Mouse (Mus musculus) megakaryocyte, adult 5-6 weeks (primary cell): Measurements from ENCODE around the gene Phykpl. TPM values are rescaled to one million over a fixed set of nuclear protein-coding genes. Genes with fewer than 3 reads are reported as not detected.
"Not testable (repeated sequence)": the region's sequence is repeated elsewhere in the genome, so short reads cannot be mapped to it uniquely, and the experiment has no call there.

Experiments
- ATAC-seq: 2 replicates; pipeline ENCODE4 v1.8.0; 2016; ENCODE audit warnings: mild to moderate bottlenecking, inconsistent platforms; ENCODE audit not compliant: poor library complexity, severe bottlenecking
- total RNA-seq, 2 experiments: library from RNA; stranded (forward) in 1 of 2; stranded (reverse) in 1 of 2; fragments of 153-499, 151-499 nt in 1 of 2; fragments of 221-1000, 200-1000 nt in 1 of 2; gene quantifications; 2 replicates each; pipeline versions ENCODE4 v1.2.3 to v1.2.4; 2015 to 2017

Phykpl gene
- total RNA-seq, 2 experiments from 2014 or later, result 8.5 to 9.0 TPM

DNA sequence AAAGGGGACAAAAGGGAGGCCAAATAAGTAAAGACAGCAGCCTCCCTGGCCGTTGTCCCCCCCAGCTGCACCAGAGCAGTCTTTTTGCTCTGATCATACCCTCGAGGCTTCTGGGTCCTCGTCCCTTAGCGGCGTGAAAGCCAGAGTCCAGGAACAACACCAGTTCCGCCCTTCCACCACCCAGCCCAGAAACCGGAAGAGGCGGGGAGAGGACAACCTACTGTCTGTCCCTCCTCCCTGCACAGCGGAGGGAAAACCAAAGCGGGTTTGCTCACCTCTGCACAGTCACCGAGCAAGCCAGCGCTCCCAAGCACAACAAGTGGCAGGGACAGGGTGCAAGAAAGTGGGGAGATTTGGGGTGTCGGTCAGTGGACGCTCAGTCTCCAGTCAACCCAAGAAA is 31.0 kb downstream of the Phykpl start:
- ATAC-seq, result peak; percentile 80

GRCm38 (mm10) chr11:51616113-51616512 is 31.6 kb downstream of the Phykpl start:
- not testable (repeated sequence) for ATAC-seq

GRCm38 (mm10) chr11:51617693-51618092 is 33.1 kb downstream of the Phykpl start:
- peak; percentile 55 for ATAC-seq

- no peak for ATAC-seq
Measured at GRCm38 (mm10) chr11:51618894-51619408, 34.4 kb downstream of the Phykpl start.

DNA sequence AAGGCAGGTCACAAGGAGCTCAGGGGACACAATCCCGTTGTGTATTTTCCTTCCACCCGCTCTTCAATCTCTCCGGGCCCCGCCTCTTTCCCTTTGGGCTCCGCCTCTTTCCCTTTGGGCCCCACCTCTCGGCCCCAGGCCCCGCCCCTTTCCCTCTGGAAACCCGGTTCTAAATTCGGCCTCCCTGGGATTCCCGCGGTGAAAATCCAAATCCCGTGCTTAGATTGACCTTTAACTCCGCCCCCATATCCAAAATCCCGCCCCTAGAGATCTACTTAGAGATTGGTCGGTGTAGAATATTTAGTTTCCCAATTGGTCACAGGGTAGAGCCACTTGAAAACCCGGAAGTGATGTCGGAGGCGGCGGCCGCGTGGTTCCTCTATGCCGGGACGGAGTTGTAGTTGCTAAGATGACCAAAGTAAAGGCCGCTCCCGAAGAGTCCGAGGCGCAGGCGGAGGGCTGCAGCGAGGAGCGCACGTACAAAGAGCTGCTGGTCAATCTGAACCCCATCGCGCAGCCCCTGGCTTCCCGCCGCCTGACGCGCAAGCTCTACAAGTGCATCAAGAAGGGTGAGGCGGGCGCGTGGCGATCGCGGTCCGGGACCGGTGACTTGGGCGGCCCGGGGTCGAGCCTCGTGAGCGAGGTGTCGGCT is 35.0 kb downstream of the Phykpl start, which contains the start of gene Nhp2:
Gene Nhp2 (plus strand): TSS at position 327 of the 652 bp plus-strand sequence.
- ATAC-seq, result peak; percentile 76

DNA sequence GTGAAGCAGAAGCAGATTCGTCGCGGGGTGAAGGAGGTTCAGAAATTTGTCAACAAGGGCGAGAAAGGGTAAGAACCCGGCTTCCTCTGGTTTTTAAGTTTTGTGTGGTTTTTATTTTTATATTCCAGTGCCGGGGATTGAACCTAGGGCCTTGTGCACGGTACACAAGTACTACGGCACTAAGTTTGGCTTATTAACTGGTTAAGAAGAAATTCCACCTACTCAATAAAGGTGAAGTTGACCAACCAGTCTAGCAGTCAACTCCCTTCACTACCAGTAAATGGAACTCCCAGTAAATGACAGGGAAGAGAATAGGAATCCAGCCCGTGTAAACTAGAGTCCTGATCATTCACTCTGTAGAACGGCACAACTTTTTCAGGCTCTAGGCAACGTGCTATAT is 35.5 kb downstream of the Phykpl start:
- no peak for ATAC-seq

GRCm38 (mm10) chr11:51621776-51622175 is 37.2 kb downstream of the Phykpl start:
- ATAC-seq, result no peak

GRCm38 (mm10) chr11:51622971-51623491 is 38.5 kb downstream of the Phykpl start:
- ATAC-seq, result no peak

GRCm38 (mm10) chr11:51625187-51625820 is 40.7 kb downstream of the Phykpl start:
- no peak for ATAC-seq

DNA sequence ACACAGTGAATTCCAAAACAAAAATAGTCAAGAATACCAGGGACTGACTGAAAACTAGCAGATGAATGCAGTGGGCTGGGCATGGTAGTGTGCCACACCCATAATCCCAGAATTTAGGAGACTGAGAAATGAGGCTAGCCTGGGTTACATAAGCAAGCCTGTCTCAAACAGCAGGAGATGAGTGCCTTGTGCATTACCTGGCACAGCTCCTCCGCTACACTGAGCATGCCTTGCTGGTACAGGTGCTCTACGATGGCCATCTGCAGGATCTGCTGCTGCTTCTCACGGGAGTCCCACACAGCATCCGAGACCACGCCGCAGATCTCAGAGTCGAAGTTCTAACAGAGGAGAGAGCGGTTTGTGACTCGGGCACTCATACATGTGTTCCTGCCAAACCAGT is 42.9 kb downstream of the Phykpl start:
- ATAC-seq, result no peak

GRCm38 (mm10) chr11:51627907-51628306 is 43.4 kb downstream of the Phykpl start:
- no peak for ATAC-seq

- ATAC-seq, result no peak
Measured at GRCm38 (mm10) chr11:51629651-51630314, 45.2 kb downstream of the Phykpl start.

DNA sequence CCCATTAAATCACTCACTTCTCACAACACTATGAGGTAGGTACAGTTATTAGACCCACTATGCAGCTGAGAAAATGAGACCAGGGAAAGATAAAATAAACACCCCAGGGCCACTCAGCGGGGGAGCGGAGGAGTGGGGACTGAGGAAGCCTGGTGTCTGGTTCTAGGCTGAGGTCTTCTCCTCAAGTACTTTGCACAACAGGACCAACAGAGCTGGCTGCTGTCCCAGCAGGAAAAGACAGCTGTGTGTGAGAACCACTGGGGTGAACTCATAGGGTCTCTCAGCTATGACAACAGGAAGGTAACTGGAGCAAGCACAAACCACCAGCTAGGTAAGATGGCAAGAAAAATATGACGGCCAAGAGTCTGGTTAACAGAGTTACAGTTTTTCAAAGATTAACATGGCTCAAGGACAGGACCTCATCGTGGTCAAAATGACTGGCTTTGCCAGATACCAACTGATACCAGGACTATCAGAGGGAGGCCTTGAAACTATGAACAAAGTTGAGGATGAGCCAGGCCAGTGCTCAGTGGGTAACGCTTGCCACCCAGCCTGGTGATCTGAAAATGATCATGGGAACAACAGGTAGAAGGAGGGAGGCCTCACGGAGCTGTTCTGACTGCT is 47.7 kb downstream of the Phykpl start:
- ATAC-seq, result no peak

DNA sequence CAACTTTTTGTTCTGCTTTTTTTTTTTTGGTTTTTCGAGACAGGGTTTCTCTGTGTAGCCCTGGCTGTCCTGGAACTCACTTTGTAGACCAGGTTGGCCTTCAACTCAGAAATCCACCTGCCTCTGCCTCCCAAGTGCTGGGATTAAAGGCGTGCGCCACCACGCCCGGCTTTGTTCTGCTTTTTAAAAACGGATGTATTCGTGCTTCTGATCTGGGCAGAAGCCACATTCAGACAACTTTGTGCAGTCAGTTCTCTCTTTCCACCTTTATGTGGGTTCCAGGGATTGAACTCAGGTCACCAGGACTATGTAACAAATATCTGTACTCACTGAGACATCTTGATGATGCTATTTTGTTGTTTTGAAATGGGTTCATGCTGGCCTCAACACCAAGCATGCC is 48.6 kb downstream of the Phykpl start:
- not testable (repeated sequence) for ATAC-seq

DNA sequence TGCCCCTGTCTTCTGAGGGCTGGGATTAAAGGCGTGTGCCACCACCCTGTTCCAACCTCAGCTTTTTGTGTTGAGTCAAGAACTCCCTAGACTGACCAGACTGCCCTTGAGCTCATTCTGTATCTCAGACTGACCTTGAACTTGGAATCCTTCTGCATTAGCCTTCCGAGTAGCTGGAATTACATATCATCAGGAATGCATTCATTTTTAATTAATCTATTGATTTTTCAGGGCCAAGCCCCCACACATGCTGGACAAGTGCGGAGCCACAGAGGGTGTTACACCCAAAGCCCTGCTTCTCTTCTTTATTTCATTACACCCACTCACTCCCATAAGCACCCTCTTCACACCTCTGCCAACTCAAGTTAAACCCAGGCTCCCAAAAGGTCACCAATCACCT is 49.2 kb downstream of the Phykpl start:
- ATAC-seq, result no peak

DNA sequence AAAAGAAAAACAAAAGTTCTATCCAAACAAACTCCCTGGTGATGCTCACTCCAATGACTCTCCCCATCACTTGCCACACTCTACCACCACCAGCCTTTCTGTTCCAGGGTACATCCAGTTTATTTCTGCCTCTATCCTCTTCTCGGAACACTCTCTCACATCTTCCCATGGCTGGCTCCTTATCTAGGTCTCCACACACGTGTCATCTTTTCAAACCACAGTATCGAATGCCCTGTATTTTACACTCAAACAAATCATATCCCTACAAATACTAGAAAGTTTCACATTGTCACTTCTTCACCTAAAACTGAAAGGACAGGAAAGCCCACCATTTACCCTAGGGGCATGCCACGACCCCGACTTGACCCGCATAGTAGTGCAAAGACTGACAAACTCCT is 50.6 kb downstream of the Phykpl start:
- ATAC-seq, result no peak

DNA sequence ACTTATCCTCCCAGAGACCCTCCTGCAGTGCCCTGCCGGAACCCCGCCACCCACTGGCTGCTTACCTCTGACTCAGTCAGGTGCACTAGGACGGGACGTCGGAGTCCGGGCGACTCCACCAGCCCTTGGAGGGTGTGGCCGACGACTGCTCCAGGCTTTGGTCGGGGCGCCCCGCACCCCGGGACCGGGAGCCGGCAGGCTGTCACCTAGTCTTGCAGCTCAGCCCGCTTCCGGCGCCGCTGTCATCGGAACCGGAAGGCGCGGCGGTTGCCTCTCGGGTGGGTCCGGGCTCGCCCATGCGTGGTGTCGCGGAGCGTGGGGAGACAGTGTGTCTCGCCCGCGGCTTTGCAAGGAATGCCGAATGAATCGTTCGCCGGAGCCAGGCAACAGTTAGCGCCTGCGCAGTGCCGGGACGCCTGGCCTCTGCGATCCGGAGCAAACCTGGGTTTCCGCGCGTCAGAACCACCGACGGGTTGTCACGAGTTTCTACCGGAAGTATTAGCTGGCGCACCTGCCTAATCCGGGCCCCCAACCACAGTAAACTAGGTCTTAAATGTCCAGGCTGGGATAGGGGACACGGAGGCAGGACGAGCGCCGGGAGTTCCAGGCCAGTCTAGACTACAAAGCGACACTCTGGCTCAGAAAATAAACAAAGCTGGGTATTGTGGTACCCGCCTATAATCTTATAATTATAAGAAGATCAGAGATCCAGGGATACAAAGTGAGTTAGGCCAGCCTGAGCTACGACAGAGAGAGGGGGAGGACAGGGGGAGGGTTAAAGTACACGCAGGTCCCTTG is 51.2 kb downstream of the Phykpl start, which contains the start of gene Rmnd5b:
Gene Rmnd5b (minus strand): TSS at position 372 of the 798 bp plus-strand sequence.
- peak; percentile 73 for ATAC-seq

- ATAC-seq, result peak; percentile 53
Measured at GRCm38 (mm10) chr11:51636323-51636684, 51.7 kb downstream of the Phykpl start.

DNA sequence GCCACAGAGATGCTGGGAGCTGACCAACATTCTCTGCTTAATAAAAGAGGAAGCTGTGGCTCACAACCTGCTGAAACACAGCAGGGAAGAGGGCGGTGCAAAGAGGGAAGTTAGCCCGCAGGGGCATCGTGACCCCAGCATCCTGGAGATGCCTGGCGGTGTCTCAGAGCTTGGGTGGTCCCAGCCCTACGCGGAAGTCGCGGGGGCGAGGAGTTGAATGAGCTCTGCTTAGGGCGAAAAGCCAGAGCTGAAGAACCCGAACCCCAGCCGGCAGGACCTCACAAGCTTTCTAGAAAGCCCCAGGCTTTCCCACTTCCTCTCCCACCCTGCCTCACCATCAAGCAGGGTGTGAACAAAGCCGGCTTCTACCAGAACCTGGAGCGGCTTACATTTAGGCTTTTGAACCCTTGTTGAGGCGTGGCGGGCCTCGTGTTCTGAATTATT is 53.4 kb downstream of the Phykpl start:
- peak; percentile 78 for ATAC-seq

DNA sequence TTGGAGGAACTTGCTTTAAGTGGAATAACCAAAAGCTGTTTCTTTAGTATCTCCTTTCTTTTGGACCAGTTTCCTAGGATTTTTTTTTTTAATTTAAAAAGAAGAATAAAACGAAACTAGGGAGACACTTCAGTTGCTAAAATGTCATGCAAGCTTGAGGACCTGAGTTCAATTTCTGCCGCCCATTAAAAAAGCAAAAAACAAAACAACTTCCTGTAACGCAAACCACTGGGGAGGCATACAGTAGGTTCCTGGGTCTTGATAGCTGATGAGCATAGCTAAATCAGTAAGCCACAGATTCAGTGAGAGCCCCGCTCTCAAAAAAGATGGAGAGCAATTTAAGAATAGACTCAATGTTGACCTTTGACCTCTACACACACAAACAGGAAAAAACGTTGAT is 53.9 kb downstream of the Phykpl start:
- ATAC-seq, result no peak
